8 mouse cellular contexts compared by ENCODE assay signal in the genomic region with DNA sequence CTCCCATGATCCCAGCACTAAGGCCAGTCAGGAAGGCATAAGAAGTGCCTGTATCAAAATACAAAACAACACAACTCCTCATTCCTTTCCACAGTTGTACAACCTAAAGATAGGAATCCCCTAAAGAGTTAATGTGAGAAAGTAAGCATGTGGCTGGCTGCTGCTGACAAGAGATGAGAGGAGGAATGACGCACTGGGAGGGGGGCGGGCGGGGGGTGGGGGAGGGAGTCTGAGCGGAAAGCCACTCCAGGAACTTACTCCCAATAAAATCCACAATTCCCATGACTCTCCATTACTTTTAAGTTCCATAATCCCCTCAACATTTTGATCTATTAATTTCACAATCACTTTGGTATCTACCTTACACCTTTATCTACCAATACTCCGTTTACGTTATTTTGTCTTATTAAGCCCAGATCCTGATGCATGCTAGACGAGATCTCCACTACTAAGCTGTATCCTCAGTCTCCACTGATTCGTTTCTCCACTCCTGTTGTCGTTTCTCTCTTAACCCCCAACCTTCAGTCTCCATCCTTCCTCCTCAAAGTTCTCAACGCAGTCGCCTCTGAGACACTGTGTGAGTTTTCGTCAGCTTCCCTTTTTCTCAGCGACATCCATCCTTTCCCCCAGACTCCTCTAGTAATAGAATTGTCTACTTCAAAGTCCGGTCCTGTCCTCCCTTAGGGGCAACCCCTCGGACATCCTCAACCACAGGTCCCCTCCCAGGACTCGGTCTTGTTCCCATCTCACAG. TPM values are rescaled to one million over a fixed set of nuclear protein-coding genes. Genes with fewer than 3 reads are reported as not detected.
DNase-seq lines count a peak whose midpoint lies in the region; ATAC-seq and TF ChIP-seq lines count a peak whose summit lies in the region.

No protein-coding gene starts in this region.

- H3K27ac ChIP-seq in spleen, adult 2 months (ENCODE audit: insufficient read depth, low read length): peak overlapping the region; percentile 57
- peak overlapping the region; percentile 87 for H3K27ac ChIP-seq in embryonic facial prominence, embryonic 14.5 days (replicated peaks; ENCODE audit: low read depth, low read length)
- H3K27ac ChIP-seq in limb, embryonic 14.5 days (replicated peaks; ENCODE audit: low read depth, low read length): peak overlapping the region; percentile 75
- peak overlapping the region; percentile 69 for H3K27ac ChIP-seq in olfactory bulb, adult 2 months (ENCODE audit: insufficient read depth, low read depth, low read length)

- peaks cover 4% of the 10 kb centered on the region; the same call in 1 of the 2 replicates for H3K4me1 ChIP-seq in spleen, adult 2 months (ENCODE audit: control insufficient read depth, insufficient read depth, insufficient read length)
- peaks cover 8% of the 10 kb centered on the region for H3K4me1 ChIP-seq in embryonic facial prominence, embryonic 14.5 days (ENCODE audit: control insufficient read depth, insufficient read depth, low read length)
- H3K4me1 ChIP-seq in limb, embryonic 14.5 days (ENCODE audit: control insufficient read depth, insufficient read depth, low read length): peaks cover 11% of the 10 kb centered on the region
- H3K4me1 ChIP-seq in olfactory bulb, adult 2 months (ENCODE audit: control insufficient read depth, insufficient read depth, low read length): no peaks in the 10 kb centered on the region; the same call in 1 of the 2 replicates

- 2% methylated on average over 16 of the region's 16 CpGs for WGBS in spleen, adult 2 months
- under 1% methylated on average over 16 of the region's 16 CpGs for WGBS in embryonic facial prominence, embryonic 14.5 days
- WGBS in limb, embryonic 14.5 days: under 1% methylated on average over 16 of the region's 16 CpGs
- WGBS in olfactory bulb, adult 2 months: under 1% methylated on average over 16 of the region's 16 CpGs

- peaks cover 2% of the 10 kb centered on the region; the same call in 1 of the 2 replicates for H3K36me3 ChIP-seq in spleen, adult 2 months (ENCODE audit: control insufficient read depth, insufficient read depth, low read length)
- peaks cover 17% of the 10 kb centered on the region for H3K36me3 ChIP-seq in embryonic facial prominence, embryonic 14.5 days (ENCODE audit: control insufficient read depth, insufficient read depth, low read length)
- H3K36me3 ChIP-seq in limb, embryonic 14.5 days (ENCODE audit: control insufficient read depth, insufficient read depth, low read length): peaks cover 9% of the 10 kb centered on the region; the same call in 1 of the 2 replicates

- no peak for ATAC-seq in embryonic facial prominence, embryonic 14.5 days (ENCODE audit: low read depth)
- no peak for ATAC-seq in limb, embryonic 14.5 days (ENCODE audit: low FRiP score, low read depth)

- peak overlapping the region; percentile 84 for H3K9ac ChIP-seq in embryonic facial prominence, embryonic 14.5 days (ENCODE audit: low read depth, low read length)
- H3K9ac ChIP-seq in limb, embryonic 14.5 days (ENCODE audit: low read depth, low read length, severe bottlenecking): peak overlapping the region; percentile 83

- no peaks in the 10 kb centered on the region for H3K27me3 ChIP-seq in spleen, adult 2 months (ENCODE audit: control insufficient read depth, insufficient read depth, low read length)
- no peaks in the 10 kb centered on the region for H3K27me3 ChIP-seq in embryonic facial prominence, embryonic 14.5 days (replicated peaks; ENCODE audit: control insufficient read depth, insufficient read depth, low read length)
- H3K27me3 ChIP-seq in limb, embryonic 14.5 days (ENCODE audit: control insufficient read depth, insufficient read depth, low read length): no peaks in the 10 kb centered on the region

- no peak for TF ChIP-seq CTCF in spleen, adult 2 months (IDR thresholded peaks at IDR 0.05; ENCODE audit: extremely low read depth, insufficient read depth, insufficient read length, insufficient replicate concordance)
- TF ChIP-seq CTCF in olfactory bulb, adult 2 months (IDR thresholded peaks at IDR 0.05; ENCODE audit: insufficient read depth, low read depth, low read length): no peak

- H3K4me2 ChIP-seq in embryonic facial prominence, embryonic 14.5 days (ENCODE audit: low read depth, low read length): peak overlapping the region; percentile 80
- peak overlapping the region; percentile 61 for H3K4me2 ChIP-seq in limb, embryonic 14.5 days (replicated peaks; ENCODE audit: low read depth, low read length, severe bottlenecking)

- peak overlapping the region; percentile 84 for H3K4me3 ChIP-seq in spleen, adult 2 months (ENCODE audit: extremely low read depth, insufficient read depth, insufficient read length)
- H3K4me3 ChIP-seq in embryonic facial prominence, embryonic 14.5 days (ENCODE audit: low read depth, low read length): peak overlapping the region; percentile 90
- H3K4me3 ChIP-seq in limb, embryonic 14.5 days (replicated peaks; ENCODE audit: low read length): peak overlapping the region; percentile 73
- peak overlapping the region; percentile 85 for H3K4me3 ChIP-seq in olfactory bulb, adult 2 months (ENCODE audit: insufficient read depth, low read depth, low read length)

- no peaks in the 10 kb centered on the region for H3K9me3 ChIP-seq in embryonic facial prominence, embryonic 14.5 days (ENCODE audit: control insufficient read depth, low read length)
- H3K9me3 ChIP-seq in limb, embryonic 14.5 days (ENCODE audit: control insufficient read depth, low read length): no peaks in the 10 kb centered on the region

- no peak for DNase-seq in spleen, adult 2 months (ENCODE audit: low read depth in 1 of 2, low spot score in 2 of 2)
- no peak for DNase-seq in spleen, adult 18-20 months
- no peak for DNase-seq in embryonic facial prominence, embryonic 14.5 days (ENCODE audit: low spot score)
- DNase-seq in limb, embryonic 14.5 days (ENCODE audit: low spot score): no peak
- DNase-seq in adrenal gland, postnatal 36 days: no peak
- no peak for DNase-seq in layer of hippocampus, postnatal 14 days (ENCODE audit: low spot score in 2 of 2)
- no peak for DNase-seq in urinary bladder, postnatal 4 days (ENCODE audit: low spot score in 2 of 2)

- no peak for TF ChIP-seq POLR2A in spleen, adult 2 months (IDR thresholded peaks at IDR 0.05; ENCODE audit: low read depth, low read length)
- TF ChIP-seq POLR2A in limb, embryonic 14.5 days (IDR thresholded peaks at IDR 0.05; ENCODE audit: borderline replicate concordance, extremely low read depth, insufficient read depth, insufficient read length): no peak
- TF ChIP-seq POLR2A in olfactory bulb, adult 2 months (IDR thresholded peaks at IDR 0.05; ENCODE audit: insufficient read depth, low read depth, low read length): no peak

RNA-seq across cellular contexts. Expression of a gene that starts 1.0 kb away (rescaled TPM):
- 14.1 and 14.4 TPM in 2 replicates for polyA plus RNA-seq in spleen, adult 2 months (2012; rRNA removed)
- 13.7 and 14.9 TPM in 2 replicates for polyA plus RNA-seq in embryonic facial prominence, embryonic 14.5 days (2014; fragmentation: Nextera tagmentation; extraction: Ambion mirVana)
- polyA plus RNA-seq in limb, embryonic 14.5 days (2012; rRNA removed): 35.1 and 41.2 TPM in 2 replicates
- polyA plus RNA-seq in limb, embryonic 14.5 days (2014; fragmentation: Nextera tagmentation; extraction: Ambion mirVana): 15.7 and 16.5 TPM in 2 replicates
- not detected in 2 replicates for polyA plus RNA-seq in olfactory bulb, adult 2 months (2012; ENCODE audit: insufficient read depth, insufficient read length, low replicate concordance, missing spikeins)
- total RNA-seq in adrenal gland, postnatal 36 days (2021): 10 to 100 TPM; 41.8 to 58.9 TPM
- 10 to 100 TPM; 46.3 to 51.5 TPM for total RNA-seq in layer of hippocampus, postnatal 14 days (2021)

RNA-seq across cellular contexts. Expression of a gene that starts 5.1 kb away (rescaled TPM):
- 36.3 and 44.6 TPM in 2 replicates for polyA plus RNA-seq in spleen, adult 2 months (2012; rRNA removed)
- polyA plus RNA-seq in embryonic facial prominence, embryonic 14.5 days (2014; fragmentation: Nextera tagmentation; extraction: Ambion mirVana): 107 and 118 TPM in 2 replicates
- polyA plus RNA-seq in limb, embryonic 14.5 days (2012; rRNA removed): 125 and 130 TPM in 2 replicates
- polyA plus RNA-seq in limb, embryonic 14.5 days (2014; fragmentation: Nextera tagmentation; extraction: Ambion mirVana): 141 and 163 TPM in 2 replicates
- polyA plus RNA-seq in olfactory bulb, adult 2 months (2012; ENCODE audit: insufficient read depth, insufficient read length, low replicate concordance, missing spikeins): not detected in 2 replicates
- total RNA-seq in adrenal gland, postnatal 36 days (2021): 10 to 100 TPM; 56.1 to 63.3 TPM
- total RNA-seq in layer of hippocampus, postnatal 14 days (2021): 10 to 100 TPM; 40.8 to 45.3 TPM

RNA-seq across cellular contexts. Expression of a gene that starts 18.5 kb away (rescaled TPM):
- 0.69 and 0.91 TPM in 2 replicates for polyA plus RNA-seq in spleen, adult 2 months (2012; rRNA removed)
- 6.4 and 9.7 TPM in 2 replicates for polyA plus RNA-seq in embryonic facial prominence, embryonic 14.5 days (2014; fragmentation: Nextera tagmentation; extraction: Ambion mirVana)
- 3.2 and 5.0 TPM in 2 replicates for polyA plus RNA-seq in limb, embryonic 14.5 days (2012; rRNA removed)
- 2.9 and 3.7 TPM in 2 replicates for polyA plus RNA-seq in limb, embryonic 14.5 days (2014; fragmentation: Nextera tagmentation; extraction: Ambion mirVana)
- not detected in 2 replicates for polyA plus RNA-seq in olfactory bulb, adult 2 months (2012; ENCODE audit: insufficient read depth, insufficient read length, low replicate concordance, missing spikeins)
- total RNA-seq in adrenal gland, postnatal 36 days (2021): 1 to 10 TPM in 1 of 2 experiments, under 1 TPM in 1; 0.66 to 1.4 TPM
- 1 to 10 TPM in 1 of 2 experiments, under 1 TPM in 1; 0.83 to 1.5 TPM for total RNA-seq in layer of hippocampus, postnatal 14 days (2021)

RNA-seq across cellular contexts. Expression of a gene that starts 28.0 kb away (rescaled TPM):
- 25.2 and 29.4 TPM in 2 replicates for polyA plus RNA-seq in spleen, adult 2 months (2012; rRNA removed)
- polyA plus RNA-seq in embryonic facial prominence, embryonic 14.5 days (2014; fragmentation: Nextera tagmentation; extraction: Ambion mirVana): 58.3 and 62.2 TPM in 2 replicates
- polyA plus RNA-seq in limb, embryonic 14.5 days (2012; rRNA removed): 85.0 and 106 TPM in 2 replicates
- polyA plus RNA-seq in limb, embryonic 14.5 days (2014; fragmentation: Nextera tagmentation; extraction: Ambion mirVana): 65.7 and 73.1 TPM in 2 replicates
- polyA plus RNA-seq in olfactory bulb, adult 2 months (2012; ENCODE audit: insufficient read depth, insufficient read length, low replicate concordance, missing spikeins): not detected in 2 replicates
- 10 to 100 TPM; 33.8 to 35.4 TPM for total RNA-seq in adrenal gland, postnatal 36 days (2021)
- 10 to 100 TPM; 39.6 to 41.2 TPM for total RNA-seq in layer of hippocampus, postnatal 14 days (2021)

RNA-seq across cellular contexts. Expression of a gene that starts 28.1 kb away (rescaled TPM):
- polyA plus RNA-seq in spleen, adult 2 months (2012; rRNA removed): 4.7 and 5.3 TPM in 2 replicates
- 12.0 and 13.2 TPM in 2 replicates for polyA plus RNA-seq in embryonic facial prominence, embryonic 14.5 days (2014; fragmentation: Nextera tagmentation; extraction: Ambion mirVana)
- 11.7 and 11.8 TPM in 2 replicates for polyA plus RNA-seq in limb, embryonic 14.5 days (2012; rRNA removed)
- 13.3 and 15.3 TPM in 2 replicates for polyA plus RNA-seq in limb, embryonic 14.5 days (2014; fragmentation: Nextera tagmentation; extraction: Ambion mirVana)
- not detected in 2 replicates for polyA plus RNA-seq in olfactory bulb, adult 2 months (2012; ENCODE audit: insufficient read depth, insufficient read length, low replicate concordance, missing spikeins)
- total RNA-seq in adrenal gland, postnatal 36 days (2021): 1 to 10 TPM; 8.3 to 9.7 TPM
- total RNA-seq in layer of hippocampus, postnatal 14 days (2021): 10 to 100 TPM; 22.5 to 22.8 TPM
